Mouse (Mus musculus): ENCODE results near the gene Filip1. TPM values are rescaled to one million over a fixed set of nuclear protein-coding genes. Genes with fewer than 3 reads are reported as not detected.

Gene Filip1
- total RNA-seq, 1 experiment from 2014 or later = 0.35 TPM

GRCm38 (mm10) chr9:79965003-79965402 is 47.6 kb downstream of the Filip1 start:
- no peak for ATAC-seq (replicated peaks in 1 of 2; ENCODE audit: insufficient read depth in 1 of 2, low FRiP score in 2 of 2, low TSS enrichment in 1 of 2, low read depth in 1 of 2, poor library complexity in 2 of 2, severe bottlenecking in 2 of 2)

- ATAC-seq (replicated peaks in 1 of 2; ENCODE audit: insufficient read depth in 1 of 2, low FRiP score in 2 of 2, low TSS enrichment in 1 of 2, low read depth in 1 of 2, poor library complexity in 2 of 2, severe bottlenecking in 2 of 2) = peak; percentile 22 to 36; a peak in 1 of 4 replicates
Measured at GRCm38 (mm10) chr9:79961630-79962285, 50.9 kb downstream of the Filip1 start.

- peak in 1 of 2 experiments; percentile 51; a peak in 2 of 4 replicates for ATAC-seq (replicated peaks in 1 of 2; ENCODE audit: insufficient read depth in 1 of 2, low FRiP score in 2 of 2, low TSS enrichment in 1 of 2, low read depth in 1 of 2, poor library complexity in 2 of 2, severe bottlenecking in 2 of 2)
Measured at GRCm38 (mm10) chr9:79960453-79960852, 52.2 kb downstream of the Filip1 start.

GRCm38 (mm10) chr9:79958395-79958794 is 54.3 kb downstream of the Filip1 start:
- no peak for ATAC-seq (replicated peaks in 1 of 2; ENCODE audit: insufficient read depth in 1 of 2, low FRiP score in 2 of 2, low TSS enrichment in 1 of 2, low read depth in 1 of 2, poor library complexity in 2 of 2, severe bottlenecking in 2 of 2)

- no peak for ATAC-seq (replicated peaks in 1 of 2; ENCODE audit: insufficient read depth in 1 of 2, low FRiP score in 2 of 2, low TSS enrichment in 1 of 2, low read depth in 1 of 2, poor library complexity in 2 of 2, severe bottlenecking in 2 of 2)
Measured at GRCm38 (mm10) chr9:79954944-79955343, 57.7 kb downstream of the Filip1 start.

- ATAC-seq (replicated peaks in 1 of 2; ENCODE audit: insufficient read depth in 1 of 2, low FRiP score in 2 of 2, low TSS enrichment in 1 of 2, low read depth in 1 of 2, poor library complexity in 2 of 2, severe bottlenecking in 2 of 2) = peak; percentile 82 to 84
Measured at GRCm38 (mm10) chr9:79951984-79952383, 60.7 kb downstream of the Filip1 start.

GRCm38 (mm10) chr9:79951339-79951738 is 61.3 kb downstream of the Filip1 start:
- ATAC-seq (replicated peaks in 1 of 2; ENCODE audit: insufficient read depth in 1 of 2, low FRiP score in 2 of 2, low TSS enrichment in 1 of 2, low read depth in 1 of 2, poor library complexity in 2 of 2, severe bottlenecking in 2 of 2) = peak; percentile 52 to 56

GRCm38 (mm10) chr9:79950666-79951065 is 62.0 kb downstream of the Filip1 start:
- ATAC-seq (replicated peaks in 1 of 2; ENCODE audit: insufficient read depth in 1 of 2, low FRiP score in 2 of 2, low TSS enrichment in 1 of 2, low read depth in 1 of 2, poor library complexity in 2 of 2, severe bottlenecking in 2 of 2) = no peak

- no peak for ATAC-seq (replicated peaks in 1 of 2; ENCODE audit: insufficient read depth in 1 of 2, low FRiP score in 2 of 2, low TSS enrichment in 1 of 2, low read depth in 1 of 2, poor library complexity in 2 of 2, severe bottlenecking in 2 of 2)
Measured at GRCm38 (mm10) chr9:79950038-79950437, 62.6 kb downstream of the Filip1 start.

GRCm38 (mm10) chr9:79948376-79948775 is 64.3 kb downstream of the Filip1 start:
- no peak for ATAC-seq (replicated peaks in 1 of 2; ENCODE audit: insufficient read depth in 1 of 2, low FRiP score in 2 of 2, low TSS enrichment in 1 of 2, low read depth in 1 of 2, poor library complexity in 2 of 2, severe bottlenecking in 2 of 2)

GRCm38 (mm10) chr9:79947973-79948372 is 64.7 kb downstream of the Filip1 start:
- ATAC-seq (replicated peaks in 1 of 2; ENCODE audit: insufficient read depth in 1 of 2, low FRiP score in 2 of 2, low TSS enrichment in 1 of 2, low read depth in 1 of 2, poor library complexity in 2 of 2, severe bottlenecking in 2 of 2) = no peak

GRCm38 (mm10) chr9:79947414-79947813 is 65.2 kb downstream of the Filip1 start:
- no peak for ATAC-seq (replicated peaks in 1 of 2; ENCODE audit: insufficient read depth in 1 of 2, low FRiP score in 2 of 2, low TSS enrichment in 1 of 2, low read depth in 1 of 2, poor library complexity in 2 of 2, severe bottlenecking in 2 of 2)

GRCm38 (mm10) chr9:79944872-79945271 is 67.8 kb downstream of the Filip1 start:
- ATAC-seq (replicated peaks in 1 of 2; ENCODE audit: insufficient read depth in 1 of 2, low FRiP score in 2 of 2, low TSS enrichment in 1 of 2, low read depth in 1 of 2, poor library complexity in 2 of 2, severe bottlenecking in 2 of 2) = no peak

- no peak for ATAC-seq (replicated peaks in 1 of 2; ENCODE audit: insufficient read depth in 1 of 2, low FRiP score in 2 of 2, low TSS enrichment in 1 of 2, low read depth in 1 of 2, poor library complexity in 2 of 2, severe bottlenecking in 2 of 2)
Measured at GRCm38 (mm10) chr9:79943986-79944385, 68.7 kb downstream of the Filip1 start.

GRCm38 (mm10) chr9:79938416-79939206 is 74.0 kb downstream of the Filip1 start:
- ATAC-seq (replicated peaks in 1 of 2; ENCODE audit: insufficient read depth in 1 of 2, low FRiP score in 2 of 2, low TSS enrichment in 1 of 2, low read depth in 1 of 2, poor library complexity in 2 of 2, severe bottlenecking in 2 of 2) = no peak

GRCm38 (mm10) chr9:79937570-79937969 is 75.1 kb downstream of the Filip1 start:
- ATAC-seq (replicated peaks in 1 of 2; ENCODE audit: insufficient read depth in 1 of 2, low FRiP score in 2 of 2, low TSS enrichment in 1 of 2, low read depth in 1 of 2, poor library complexity in 2 of 2, severe bottlenecking in 2 of 2) = no peak

GRCm38 (mm10) chr9:79932578-79932977 is 80.1 kb downstream of the Filip1 start:
- 0 out of 4 replicates have a peak, but pooled peaks of 1 of the 2 experiments have one; percentile 30 for ATAC-seq (replicated peaks in 1 of 2; ENCODE audit: insufficient read depth in 1 of 2, low FRiP score in 2 of 2, low TSS enrichment in 1 of 2, low read depth in 1 of 2, poor library complexity in 2 of 2, severe bottlenecking in 2 of 2)

GRCm38 (mm10) chr9:79928092-79928491 is 84.6 kb downstream of the Filip1 start:
- ATAC-seq (replicated peaks in 1 of 2; ENCODE audit: insufficient read depth in 1 of 2, low FRiP score in 2 of 2, low TSS enrichment in 1 of 2, low read depth in 1 of 2, poor library complexity in 2 of 2, severe bottlenecking in 2 of 2) = no peak
